ENCODE assay signal across 21 mouse cellular contexts in genomic region chr5:37330449-37331132, GRCm38 (mm10). TPM values are rescaled to one million over a fixed set of nuclear protein-coding genes. Genes with fewer than 3 reads are reported as not detected.
"Had no signal": no experiment of that assay in that cellular context is flagged by ENCODE, and none has a peak within 500 bp of the region (broad histone marks: within the 10 kb centered on the region; RNA-seq: fewer than 3 reads in every experiment).

No protein-coding gene starts in this region.

- H3K36me3 ChIP-seq: intestine, embryonic 15.5 days; midbrain, embryonic 15.5 days; neural tube, embryonic 15.5 days had no signal

- ATAC-seq: intestine, embryonic 15.5 days; lung, postnatal 0 days; midbrain, embryonic 15.5 days had no signal

- H3K27ac ChIP-seq: intestine, embryonic 15.5 days; limb, embryonic 12.5 days; limb, embryonic 15.5 days; liver, embryonic 14.5 days; macrophage; midbrain, embryonic 12.5 days; midbrain, embryonic 15.5 days; neural tube, embryonic 12.5 days; neural tube, embryonic 15.5 days; stomach, postnatal 0 days had no signal

- H3K4me3 ChIP-seq: intestine, embryonic 15.5 days; limb, embryonic 12.5 days; limb, embryonic 15.5 days; midbrain, embryonic 12.5 days; midbrain, embryonic 15.5 days; neural tube, embryonic 12.5 days; neural tube, embryonic 15.5 days had no signal

- H3K4me1 ChIP-seq: intestine, embryonic 15.5 days; midbrain, embryonic 15.5 days; neural tube, embryonic 12.5 days; neural tube, embryonic 15.5 days had no signal

- DNase-seq: left cerebral cortex, postnatal 4 days; lung, embryonic 14.5 days; right cerebral cortex, adult 18-20 months; right cerebral cortex, postnatal 14 days; right cerebral cortex, postnatal 4 days; thymus, adult 2 months; thymus, postnatal 14 days; thymus, postnatal 4 days had no signal

- H3K4me2 ChIP-seq: intestine, embryonic 15.5 days; limb, embryonic 12.5 days; limb, embryonic 15.5 days; liver, embryonic 11.5 days; lung, embryonic 14.5 days; midbrain, embryonic 12.5 days; midbrain, embryonic 15.5 days; neural tube, embryonic 12.5 days; neural tube, embryonic 15.5 days had no signal

- H3K9me3 ChIP-seq: intestine, embryonic 15.5 days; limb, embryonic 12.5 days; limb, embryonic 15.5 days; midbrain, embryonic 12.5 days; midbrain, embryonic 15.5 days; neural tube, embryonic 12.5 days; neural tube, embryonic 15.5 days had no signal

- H3K9ac ChIP-seq: intestine, embryonic 15.5 days; limb, embryonic 12.5 days; limb, embryonic 15.5 days; liver, embryonic 14.5 days; liver, postnatal 0 days; lung, embryonic 14.5 days; midbrain, embryonic 12.5 days; midbrain, embryonic 15.5 days; neural tube, embryonic 12.5 days; neural tube, embryonic 15.5 days had no signal

- H3K27me3 ChIP-seq: intestine, embryonic 15.5 days; limb, embryonic 12.5 days; limb, embryonic 15.5 days; midbrain, embryonic 12.5 days; midbrain, embryonic 15.5 days; neural tube, embryonic 15.5 days had no signal

RNA-seq across cellular contexts. Expression of gene Evc, which starts 6.1 kb away (rescaled TPM):
- polyA plus RNA-seq: macrophage had no signal

RNA-seq across cellular contexts. Expression of gene Evc2, which starts 7.7 kb away (rescaled TPM):
- polyA plus RNA-seq: macrophage had no signal
